Mouse (Mus musculus) lung, postnatal 0 days (tissue): ENCODE results near the gene Lrrc23. TPM values are rescaled to one million over a fixed set of nuclear protein-coding genes. Genes with fewer than 3 reads are reported as not detected.

Experiments
- ATAC-seq: fragments of 200-750 bp; cut with Nextera tagmentation; 2 replicates; pipeline ENCODE4 v1.8.0; 2017; ENCODE audit warnings: moderate library complexity
- DNase-seq: peaks from one replicate; pipeline ENCODE4 v3.0.0-alpha.2; 2016; ENCODE audit warnings: low spot score
- H3K27ac ChIP-seq: fragments of 300-500 bp; sonication (generic); 2 replicates; pipeline ENCODE4 v1.5.1; 2014; ENCODE audit warnings: antibody characterized with exemption, mild to moderate bottlenecking, low read length, mixed read lengths
- H3K27me3 ChIP-seq: fragments of 300-500 bp; sonication (generic); replicated peaks from 2 replicates; pipeline ENCODE4 v1.6.1; 2014; ENCODE audit warnings: low read length, mixed read lengths; ENCODE audit not compliant: insufficient read depth
- H3K36me3 ChIP-seq: fragments of 300-500 bp; sonication (generic); 2 replicates; pipeline ENCODE4 v1.6.1; 2014; ENCODE audit warnings: low read length, mixed read lengths; ENCODE audit not compliant: insufficient read depth
- H3K4me1 ChIP-seq: fragments of 300-500 bp; sonication (generic); 2 replicates; pipeline ENCODE4 v1.6.1; 2014; ENCODE audit warnings: antibody characterized with exemption, low read depth, low read length, mixed read lengths; ENCODE audit not compliant: insufficient read depth
- H3K4me2 ChIP-seq: fragments of 300-500 bp; sonication (generic); replicated peaks from 2 replicates; pipeline ENCODE4 v1.6.1; 2014; ENCODE audit warnings: low read depth, mild to moderate bottlenecking, low read length, moderate library complexity, mixed read lengths
- H3K4me3 ChIP-seq: fragments of 300-500 bp; sonication (generic); 2 replicates; pipeline ENCODE4 v1.5.1; 2014; ENCODE audit warnings: low read depth, low read length
- H3K9ac ChIP-seq: fragments of 300-500 bp; sonication (generic); replicated peaks from 2 replicates; pipeline ENCODE4 v1.6.1; 2014; ENCODE audit warnings: low read depth, mild to moderate bottlenecking
- H3K9me3 ChIP-seq: fragments of 300-500 bp; sonication (generic); 2 replicates; pipeline ENCODE4 v1.6.1; 2016; ENCODE audit warnings: low read length, mixed read lengths
- CTCF ChIP-seq: IDR thresholded peaks from 2 replicates; pipeline ENCODE4 v1.5.1; 2016; ENCODE audit warnings: antibody characterized with exemption, mild to moderate bottlenecking
- EP300 ChIP-seq: IDR thresholded peaks from 2 replicates; pipeline ENCODE4 v1.6.1; 2016; ENCODE audit warnings: antibody characterized with exemption, mild to moderate bottlenecking, control low read depth
- WGBS: fragments of 180-500 bp; shearing (Covaris S2); extraction: QIAGEN DNeasy Blood & Tissue Kit; methylation state at CpG from one replicate; pipeline ENCODE4 v1.1.7; 2014; 5-methylcytosine and 5-hydroxymethylcytosine counted together
- polyA plus RNA-seq: library from polyadenylated mRNA; unstranded; fragments of >200 nt; fragmentation: Nextera tagmentation; extraction: Ambion mirVana; gene quantifications from 2 replicates; pipeline ENCODE4 v1.2.1, GENCODE M21; 2015

The Lrrc23 gene
- 26.7 and 34.0 TPM in 2 replicates for polyA plus RNA-seq

GRCm38 (mm10) chr6:124779222-124779983 lies at the start of gene Lrrc23:
Lrrc23 (minus strand) TSS chr6:124779727.
- no peaks in the 10 kb centered on the region for H3K27me3 ChIP-seq
- H3K9ac ChIP-seq = no peak within 1 kb of the TSS
- DNase-seq = peak; percentile 81
- peak within 1 kb of the TSS; percentile 58 for H3K4me2 ChIP-seq
- 2% methylated on average over 23 of the region's 23 CpGs for WGBS
- H3K9me3 ChIP-seq = no peaks in the 10 kb centered on the region
- H3K36me3 ChIP-seq = no peaks in the 10 kb centered on the region
- H3K27ac ChIP-seq = no peak within 1 kb of the TSS
- ATAC-seq = peak; percentile 65
- H3K4me3 ChIP-seq = peak within 1 kb of the TSS; percentile 19
- TF ChIP-seq EP300 (no peak), CTCF (no peak)
- 0 out of 2 replicates have a peak, but pooled peaks cover 4% of the 10 kb centered on the region for H3K4me1 ChIP-seq

- 20% methylated on average over 10 of the region's 10 CpGs for WGBS
- H3K36me3 ChIP-seq = peaks cover 29% of the 10 kb centered on the region
- ATAC-seq = no peak
These were observed 48.6 kb upstream of the Lrrc23 start for GRCm38 (mm10) chr6:124828101-124828592.

GRCm38 (mm10) chr6:124822049-124822448 lies 42.5 kb upstream of the Lrrc23 start:
- DNase-seq = no peak
- WGBS = 93% methylated on average over 4 of the region's 4 CpGs
- H3K27me3 ChIP-seq = no peaks in the 10 kb centered on the region
- TF ChIP-seq EP300 (no peak), CTCF (no peak)
- no peaks in the 10 kb centered on the region for H3K4me1 ChIP-seq
- H3K9me3 ChIP-seq = no peaks in the 10 kb centered on the region
- no peak overlapping the region for H3K4me3 ChIP-seq
- H3K9ac ChIP-seq = no peak overlapping the region
- H3K36me3 ChIP-seq = peaks cover 73% of the 10 kb centered on the region
- H3K27ac ChIP-seq = no peak overlapping the region
- H3K4me2 ChIP-seq = no peak overlapping the region
- no peak for ATAC-seq

More at GRCm38 (mm10) chr6:124828101-124828592, 48.6 kb upstream of the Lrrc23 start:
- no peak for TF ChIP-seq EP300
- Histone ChIP-seq H3K27ac (0 out of 2 replicates have a peak overlapping the region, but pooled peaks have one; percentile 21), H3K9me3 (no peaks in the 10 kb centered on the region), H3K27me3 (no peaks in the 10 kb centered on the region), H3K4me1 (peaks cover 8% of the 10 kb centered on the region; the same call in 1 of the 2 replicates), H3K4me2 (peak overlapping the region; percentile 62), H3K4me3 (peak overlapping the region; percentile 71), H3K9ac (peak overlapping the region; percentile 23; the same call in 1 of the 2 replicates)
- DNase-seq = peak; percentile 51

- ATAC-seq (no peak), DNase-seq (no peak)
- Histone ChIP-seq H3K9ac (no peak overlapping the region), H3K9me3 (no peaks in the 10 kb centered on the region), H3K36me3 (peaks cover 68% of the 10 kb centered on the region), H3K4me2 (no peak overlapping the region), H3K4me1 (no peaks in the 10 kb centered on the region), H3K4me3 (no peak overlapping the region), H3K27ac (no peak overlapping the region), H3K27me3 (no peaks in the 10 kb centered on the region)
- 93% methylated on average over 5 of the region's 5 CpGs for WGBS
- TF ChIP-seq CTCF (no peak), EP300 (no peak)
These were observed 41.4 kb upstream of the Lrrc23 start for GRCm38 (mm10) chr6:124820891-124821290.

GRCm38 (mm10) chr6:124817971-124818370 lies 38.4 kb upstream of the Lrrc23 start:
- Histone ChIP-seq H3K4me3 (no peak overlapping the region), H3K4me1 (peaks cover under 1% of the 10 kb centered on the region; the same call in 1 of the 2 replicates), H3K27me3 (no peaks in the 10 kb centered on the region), H3K27ac (no peak overlapping the region), H3K9me3 (no peaks in the 10 kb centered on the region), H3K4me2 (no peak overlapping the region), H3K36me3 (peaks cover 43% of the 10 kb centered on the region), H3K9ac (no peak overlapping the region)
- WGBS = 80% methylated on average over 8 of the region's 8 CpGs
- DNase-seq (peak; percentile 42), ATAC-seq (no peak)
- TF ChIP-seq CTCF (no peak), EP300 (no peak)

GRCm38 (mm10) chr6:124817563-124817962 lies 38.0 kb upstream of the Lrrc23 start:
- WGBS = 94% methylated on average over 8 of the region's 8 CpGs
- H3K9ac ChIP-seq = no peak overlapping the region

More at GRCm38 (mm10) chr6:124817563-124817962, 38.0 kb upstream of the Lrrc23 start:
- H3K27me3 ChIP-seq = no peaks in the 10 kb centered on the region
- no peak for TF ChIP-seq CTCF
- no peak for TF ChIP-seq EP300
- no peaks in the 10 kb centered on the region for H3K9me3 ChIP-seq
- DNase-seq (no peak), ATAC-seq (no peak)
- no peak overlapping the region for H3K4me2 ChIP-seq
- H3K27ac ChIP-seq = no peak overlapping the region
- no peak overlapping the region for H3K4me3 ChIP-seq
- peaks cover 40% of the 10 kb centered on the region for H3K36me3 ChIP-seq
- peaks cover 5% of the 10 kb centered on the region; the same call in 1 of the 2 replicates for H3K4me1 ChIP-seq
